Mouse (Mus musculus) gastrocnemius, postnatal 36 days (tissue): ENCODE results near the gene Klhl31. TPM values are rescaled to one million over a fixed set of nuclear protein-coding genes. Genes with fewer than 3 reads are reported as not detected.

Experiments used
- DNase-seq, 2 experiments: peaks; one replicate each; pipeline ENCODE4 v3.0.0; 2022
- intact Hi-C: fragments of 180-260 bp; cut with DNase I; formaldehyde crosslinking; loops from one replicate; pipeline ENCODE4 v1.15.1; 2025
- long read RNA-seq, 2 experiments: library from polyadenylated mRNA; stranded (forward); transcript quantifications; one replicate each; pipeline ENCODE4 v2.0.0; 2021
- total RNA-seq, 2 experiments: library from RNA; stranded (reverse); gene quantifications; 2 replicates each; pipeline ENCODE4 v1.2.3; 2021

The Klhl31 gene
- total RNA-seq: 100 to 1,000 TPM; 521 to 528 TPM
- long read RNA-seq, experiment 1, full-length matches to known transcripts: 16 of 100 reads
- long read RNA-seq, experiment 1, partial matches to known transcripts: 11 of 100 reads
- long read RNA-seq, experiment 1, other reads (novel, unspliced or antisense): 73 of 100 reads
- long read RNA-seq, experiment 2, full-length matches to known transcripts: 24 of 124 reads
- long read RNA-seq, experiment 2, partial matches to known transcripts: 4 of 124 reads
- long read RNA-seq, experiment 2, other reads (novel, unspliced or antisense): 96 of 124 reads

DNA sequence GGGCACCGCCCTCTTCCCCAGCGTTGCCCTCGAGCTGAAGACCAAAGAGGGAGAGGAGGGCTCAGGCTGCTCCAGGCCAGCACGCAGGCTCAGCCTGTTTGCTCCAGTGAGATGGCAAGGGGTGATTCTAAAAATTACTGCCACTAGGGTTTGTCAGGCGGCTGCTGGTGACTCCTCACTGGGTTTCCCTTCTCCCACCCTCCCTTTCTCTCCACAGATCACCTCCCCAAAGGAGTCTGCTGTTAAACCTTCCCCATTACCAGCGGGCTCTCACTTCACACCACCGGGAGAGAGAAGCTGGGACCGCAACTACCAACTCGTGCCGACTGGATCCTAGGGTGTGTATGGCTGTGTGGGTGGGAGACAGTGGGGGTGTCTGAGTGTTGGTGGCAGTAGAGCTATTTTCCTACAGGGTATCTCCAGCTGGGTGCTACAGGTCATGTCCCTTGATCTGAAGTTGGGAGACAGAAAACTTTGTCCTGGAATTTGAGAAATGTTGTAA is at the start of gene Klhl31:
TSS of gene Klhl31 (plus strand) at position 51 of the 502 bp plus-strand sequence.
- DNase-seq: peak; percentile 34 to 42
- intact Hi-C loops: loop anchor here (1.0 kb wide), 1 partner anchor 18 kb away; no protein-coding TSS in a partner anchor

DNA sequence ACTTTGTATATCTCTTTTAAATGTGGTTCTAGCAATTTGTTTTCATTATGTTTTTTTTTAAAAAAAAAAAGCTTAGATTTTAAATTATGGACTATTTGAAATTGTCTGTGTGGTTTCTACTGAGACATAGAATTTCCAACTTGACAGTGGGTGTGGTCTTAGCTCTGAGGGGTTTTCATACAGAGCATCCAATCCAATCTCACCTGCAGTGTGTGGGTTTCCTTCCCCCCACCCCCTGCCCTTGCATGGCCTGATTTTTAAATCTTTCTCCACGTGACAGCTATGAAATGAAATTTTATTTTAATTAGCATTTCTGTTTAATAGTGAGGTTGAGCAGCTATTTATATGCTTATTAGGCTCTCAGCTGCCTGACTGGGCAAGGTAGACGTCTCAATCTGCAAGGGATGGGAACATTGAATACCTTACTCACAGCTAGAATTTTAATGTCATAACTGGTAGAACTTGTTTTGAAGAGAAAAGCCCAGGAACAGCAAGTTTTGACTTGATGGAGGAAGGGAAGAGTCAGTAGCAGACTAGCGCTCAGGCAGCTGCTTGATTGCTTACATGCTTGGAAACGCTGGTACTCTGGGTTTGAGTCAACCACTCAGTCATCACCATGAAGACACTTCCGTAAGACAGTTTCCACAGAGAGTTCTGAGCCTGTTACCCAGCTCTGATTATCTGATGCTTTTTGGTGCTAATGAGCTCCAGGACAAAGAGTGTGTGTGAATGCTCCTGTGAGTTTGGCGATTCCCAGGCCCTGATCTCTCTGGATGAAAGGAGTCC is 49.3 kb upstream of the Klhl31 start:
- intact Hi-C loops: no loop called here
- DNase-seq: no peak

DNA sequence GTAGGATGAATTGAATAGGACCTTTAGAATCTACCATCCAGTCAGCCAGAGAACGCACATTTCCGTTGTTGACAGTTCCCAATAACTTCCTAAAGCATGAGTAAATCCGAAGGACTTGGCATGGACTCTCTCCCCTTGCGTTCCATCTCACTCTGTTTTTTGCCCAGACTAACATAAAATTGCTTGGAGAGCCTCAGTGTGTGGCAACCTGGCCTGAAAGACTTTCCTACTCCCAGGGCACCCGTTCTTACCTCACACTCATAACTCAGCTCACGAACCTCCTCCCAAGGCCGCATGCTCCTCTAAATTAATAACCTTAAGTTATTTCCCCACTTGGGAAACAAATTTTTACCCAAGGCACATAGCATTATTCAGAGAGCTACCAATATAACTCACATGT is 48.7 kb upstream of the Klhl31 start:
- DNase-seq: no peak
- intact Hi-C loops: no loop called here

DNA sequence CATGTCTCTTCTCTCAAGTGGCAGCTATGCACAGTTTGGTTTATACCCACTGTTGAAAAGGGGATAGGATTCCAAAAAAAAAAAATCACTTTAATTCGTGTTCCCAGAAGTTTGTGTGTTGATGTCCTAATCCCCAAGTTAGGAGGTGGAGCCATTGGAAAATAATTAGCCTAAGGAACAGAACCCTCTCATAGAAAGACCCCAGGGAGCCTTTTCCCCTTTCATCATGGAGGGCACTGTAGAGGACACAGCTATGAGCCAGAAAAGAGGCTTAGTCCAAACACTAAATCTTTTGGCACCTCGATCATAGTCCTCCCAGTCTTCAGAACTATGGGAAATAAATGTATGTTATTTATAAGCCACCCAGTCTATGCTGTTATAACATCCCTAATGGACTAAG is 46.8 kb upstream of the Klhl31 start:
- DNase-seq: no peak
- intact Hi-C loops: no loop called here

DNA sequence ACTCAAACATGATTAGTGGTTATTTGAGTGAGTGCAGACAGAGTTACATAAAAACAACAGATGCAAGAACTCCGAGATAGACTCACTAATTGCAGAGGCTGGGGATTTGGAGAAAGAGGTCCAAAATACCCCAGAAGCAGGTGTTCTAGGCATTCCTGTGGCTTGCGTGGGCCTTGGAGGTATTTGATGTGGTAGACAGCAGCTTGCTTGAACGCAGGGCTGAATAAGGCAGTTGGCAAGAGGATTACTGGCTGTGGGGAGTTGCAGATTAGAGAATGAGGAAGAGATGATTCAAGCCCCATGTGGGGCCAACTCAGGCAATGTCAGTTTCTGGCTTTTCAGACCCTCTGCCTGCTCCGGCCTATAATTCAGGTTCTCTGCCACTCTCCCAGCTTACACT is 43.9 kb upstream of the Klhl31 start:
- intact Hi-C loops: loop anchor here (10.0 kb wide), 1 partner anchor 452 kb away; no protein-coding TSS in a partner anchor
- no peak for DNase-seq

DNA sequence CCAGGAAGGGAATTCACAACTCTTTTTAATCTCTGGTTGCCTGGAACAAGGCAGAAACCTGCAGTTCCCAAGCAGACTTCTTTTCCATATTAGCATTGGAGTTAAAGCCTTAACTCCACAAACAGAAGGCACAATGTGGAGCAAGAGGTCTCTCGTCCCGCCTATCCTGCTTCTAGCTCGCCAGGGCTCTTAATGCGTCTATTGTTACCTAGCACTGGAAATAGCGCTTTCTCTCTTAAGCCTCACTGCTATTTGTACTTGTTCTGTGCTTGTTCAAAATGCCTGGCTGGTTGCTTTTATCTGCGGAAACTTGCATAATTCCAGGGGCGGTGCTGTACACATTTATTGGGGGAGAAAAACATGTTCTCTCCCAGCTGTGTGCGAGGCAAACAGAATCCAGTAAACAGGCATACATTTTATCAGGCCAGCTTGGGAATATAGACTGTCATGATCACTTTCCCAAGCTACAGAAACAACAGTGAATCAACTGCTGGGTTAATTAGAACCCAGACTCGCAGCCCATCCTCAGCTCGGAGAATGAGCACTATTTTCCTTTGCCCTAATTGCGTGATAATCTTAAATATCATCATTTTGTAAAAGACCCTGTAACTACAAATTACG is 41.2 kb upstream of the Klhl31 start:
- DNase-seq: no peak
- intact Hi-C loops: loop anchor here (5.0 to 10.0 kb wide), 2 partner anchors 162 to 450 kb away; no protein-coding TSS in a partner anchor

DNA sequence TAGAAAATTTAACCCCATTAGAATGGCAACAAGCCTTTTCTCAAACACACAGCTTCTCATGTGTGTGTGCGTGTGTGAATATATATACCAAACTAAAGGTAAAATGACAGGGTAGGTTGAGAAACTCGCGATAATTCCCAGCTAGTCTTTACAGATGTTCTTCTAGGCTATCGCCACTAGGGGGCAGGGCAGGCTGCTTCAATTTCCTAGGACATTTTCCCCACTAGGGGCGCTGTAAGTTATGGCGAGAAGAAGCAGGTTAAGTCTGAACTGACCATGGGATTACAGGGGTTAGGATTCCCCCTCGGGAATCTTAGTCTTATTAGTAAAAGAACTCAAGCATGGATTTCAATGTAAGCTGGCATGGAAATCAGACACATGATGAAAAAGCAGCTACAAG is 39.9 kb upstream of the Klhl31 start:
- intact Hi-C loops: loop anchor here (1.0 to 10.0 kb wide), 3 partner anchors 161 to 448 kb away; no protein-coding TSS in a partner anchor
- peak; percentile 52 to 66 for DNase-seq

DNA sequence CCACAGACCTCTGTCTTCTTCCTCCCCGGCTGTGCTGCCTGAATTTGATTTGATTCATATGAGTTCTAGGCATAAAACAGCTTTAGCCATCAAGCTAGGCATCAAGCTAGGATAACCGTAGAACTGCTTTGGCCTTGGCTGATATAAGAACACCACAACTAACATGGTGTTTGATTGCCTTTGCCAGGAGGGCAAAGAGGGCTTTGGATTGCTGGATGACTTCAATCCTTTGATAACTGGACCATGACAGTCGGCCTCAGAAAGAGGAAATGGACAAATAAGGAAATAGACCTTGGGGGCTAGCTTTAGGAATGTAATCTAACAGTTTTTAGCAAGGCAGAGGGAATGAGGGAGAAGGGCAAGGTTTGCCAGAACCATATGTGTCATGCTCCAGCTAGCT is 37.7 kb upstream of the Klhl31 start:
- intact Hi-C loops: loop anchor here (5.0 to 10.0 kb wide), 2 partner anchors 159 to 446 kb away; no protein-coding TSS in a partner anchor
- DNase-seq: no peak

DNA sequence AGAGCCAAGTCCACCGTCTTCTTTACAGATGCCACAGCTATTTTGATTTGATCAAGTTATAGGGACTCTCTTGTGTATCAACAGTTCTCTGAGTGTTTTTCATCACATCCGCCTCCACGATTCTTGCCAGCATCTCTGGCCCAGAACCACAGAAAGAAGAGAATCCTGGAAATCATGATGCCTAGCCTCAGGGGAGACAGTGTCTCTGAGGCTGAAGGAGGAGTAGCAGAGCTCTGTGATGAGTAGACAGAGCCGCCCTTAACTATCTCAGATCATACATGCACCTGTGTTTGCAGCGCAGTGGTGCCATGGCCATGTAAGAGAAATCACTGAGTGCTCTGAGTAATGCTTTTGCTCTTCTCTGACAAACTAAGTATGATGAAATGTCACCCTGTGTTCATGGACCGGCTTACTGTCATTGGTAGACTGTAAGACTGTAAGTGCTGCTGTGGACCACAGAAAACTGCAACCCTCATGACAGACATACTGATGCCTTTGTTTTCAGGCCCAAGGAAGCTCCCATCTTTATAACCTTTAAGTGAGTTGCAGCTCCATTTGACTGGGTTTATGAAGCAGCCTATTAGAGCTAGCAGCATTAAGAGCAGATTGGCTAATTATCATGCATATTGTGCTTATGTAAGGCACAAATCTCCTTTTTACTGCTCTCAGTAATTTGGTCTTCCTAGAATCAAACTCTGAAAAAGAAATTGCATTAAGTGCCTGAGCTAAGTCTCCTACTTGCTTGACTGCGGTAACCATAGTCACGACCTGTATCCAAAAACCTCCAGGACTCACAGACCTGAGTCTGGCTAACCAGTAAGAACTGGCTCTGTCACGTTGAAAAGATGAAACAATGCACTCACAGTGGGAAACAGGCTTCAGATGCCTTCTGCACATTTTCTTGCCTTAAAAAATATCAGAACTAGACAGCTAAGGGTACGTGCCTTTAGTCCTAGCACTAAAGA is 33.7 kb upstream of the Klhl31 start:
- intact Hi-C loops: no loop called here
- DNase-seq: no peak

DNA sequence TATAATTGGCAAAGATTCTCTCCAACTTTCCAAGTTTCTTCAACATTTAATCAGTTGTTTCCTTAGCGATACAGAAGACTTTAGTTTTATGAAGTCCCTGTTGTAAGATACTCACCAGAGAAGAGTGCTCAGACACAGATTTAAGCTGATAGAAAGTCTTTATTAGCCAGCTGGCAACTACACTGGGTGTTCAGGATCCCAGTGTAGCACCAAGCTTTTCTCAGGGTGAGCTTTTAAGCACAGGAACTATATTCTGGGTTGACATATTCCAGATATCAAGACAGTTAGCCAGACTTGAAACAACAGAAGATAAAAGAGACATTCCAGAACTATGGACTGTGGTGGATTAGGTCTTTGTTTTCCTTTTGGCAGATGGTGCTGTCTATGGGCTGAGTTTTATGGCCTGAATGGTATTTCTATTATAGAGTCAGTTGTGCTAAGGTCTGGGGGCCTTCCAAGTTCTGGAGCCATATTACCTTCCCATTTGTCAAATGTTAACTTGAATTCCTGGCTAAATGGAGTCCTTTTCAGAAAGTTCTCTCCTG is 32.3 kb upstream of the Klhl31 start:
- intact Hi-C loops: no loop called here
- DNase-seq: no peak

DNA sequence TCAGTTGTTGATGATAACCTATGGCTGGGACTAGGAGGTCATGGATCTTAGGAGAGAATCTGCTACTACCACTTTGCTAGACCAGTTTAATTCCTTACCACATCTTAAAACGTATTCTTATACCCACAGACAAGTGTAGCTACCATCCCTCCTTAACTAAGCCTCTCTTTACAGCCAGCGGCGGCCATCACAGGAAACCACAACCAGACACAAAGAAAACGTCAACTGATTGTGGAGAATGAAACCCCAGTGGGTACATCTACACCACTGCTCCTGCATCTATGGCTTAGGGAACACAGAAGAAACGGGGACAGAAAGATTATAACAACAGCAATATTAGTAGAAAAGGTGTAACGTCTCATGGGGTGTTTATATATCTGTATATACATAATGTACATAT is 29.0 kb upstream of the Klhl31 start:
- intact Hi-C loops: no loop called here
- no peak for DNase-seq

DNA sequence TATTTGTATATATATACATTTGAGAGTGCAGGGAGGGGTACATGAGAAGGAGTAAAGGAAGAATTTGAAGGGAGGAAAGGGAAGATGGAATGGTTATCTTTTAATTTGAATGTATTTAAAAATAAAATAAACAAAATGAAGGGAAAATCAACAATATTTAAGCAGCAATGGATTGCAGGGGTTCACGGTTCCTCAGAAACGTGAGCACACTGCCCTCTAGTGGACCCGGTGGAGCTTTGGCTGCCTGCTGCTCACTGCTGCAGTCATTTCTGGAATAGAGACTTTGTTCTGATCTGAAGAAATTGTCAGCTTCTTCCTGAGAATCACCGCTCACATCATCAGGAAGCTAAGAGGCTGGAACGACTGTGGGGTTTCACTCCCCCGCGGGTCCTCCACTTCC is 28.5 kb upstream of the Klhl31 start:
- intact Hi-C loops: no loop called here
- DNase-seq: no peak

DNA sequence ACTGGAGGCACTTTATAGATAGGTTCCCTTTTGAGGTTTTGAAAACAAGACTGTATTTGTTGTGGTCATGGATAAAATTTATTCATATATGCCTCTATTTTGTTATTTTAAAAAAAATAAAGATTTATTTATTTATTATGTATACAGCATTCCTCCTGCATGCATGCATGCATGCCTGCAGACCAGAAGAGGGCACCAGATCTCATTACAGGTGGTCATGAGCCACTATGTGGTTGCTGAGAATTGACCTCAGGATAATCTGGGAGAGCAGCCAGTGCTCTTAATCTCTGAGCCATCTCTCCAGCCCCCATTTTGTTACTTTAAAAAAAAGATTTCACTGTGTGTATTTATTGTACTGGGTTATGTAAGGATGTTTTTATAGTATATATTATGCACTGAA is 25.5 kb upstream of the Klhl31 start:
- no peak for DNase-seq
- intact Hi-C loops: no loop called here

DNA sequence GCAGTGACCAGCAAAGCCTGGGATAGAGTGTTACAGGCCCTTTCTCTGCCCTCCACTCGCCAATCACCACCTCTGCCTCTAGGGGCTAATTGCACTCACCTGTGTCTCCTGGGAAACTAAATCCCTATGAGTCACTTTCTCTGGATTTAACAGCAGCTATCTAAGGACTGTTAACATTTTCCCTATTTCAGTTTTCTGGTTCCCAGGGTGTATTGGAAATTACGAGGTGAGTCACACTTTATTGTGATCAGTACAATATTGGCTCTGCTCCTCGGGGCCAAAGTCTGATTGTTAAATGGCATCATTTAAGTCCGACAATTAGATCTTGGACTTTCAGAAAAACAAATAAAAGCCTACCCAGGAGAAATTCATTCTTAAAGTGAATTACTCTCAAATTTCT is 24.0 kb upstream of the Klhl31 start:
- intact Hi-C loops: loop anchor here (2.0 kb wide), 1 partner anchor 28 kb away; no protein-coding TSS in a partner anchor

DNA sequence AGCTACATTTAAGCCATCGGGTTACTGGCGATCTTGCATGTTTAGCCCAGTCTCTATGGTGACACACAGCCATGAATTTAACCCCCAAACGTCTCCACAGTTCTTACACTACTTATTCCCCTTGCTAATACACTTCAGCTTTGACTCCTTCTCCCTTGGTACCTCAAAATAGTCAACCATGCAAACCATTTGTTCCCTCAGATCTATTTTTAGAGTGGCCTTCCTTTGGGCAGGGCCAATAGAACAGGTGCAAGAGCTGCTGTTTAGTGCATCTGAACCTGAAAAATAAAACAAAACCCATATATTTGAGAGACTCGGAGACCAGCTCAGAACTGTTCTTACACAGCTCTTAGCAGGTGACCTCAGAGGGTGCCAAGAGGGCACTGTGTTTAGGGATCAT is 20.4 kb upstream of the Klhl31 start:
- DNase-seq: no peak
- intact Hi-C loops: no loop called here

More for the DNA sequence above, 24.0 kb upstream of the Klhl31 start:
- no peak for DNase-seq

DNA sequence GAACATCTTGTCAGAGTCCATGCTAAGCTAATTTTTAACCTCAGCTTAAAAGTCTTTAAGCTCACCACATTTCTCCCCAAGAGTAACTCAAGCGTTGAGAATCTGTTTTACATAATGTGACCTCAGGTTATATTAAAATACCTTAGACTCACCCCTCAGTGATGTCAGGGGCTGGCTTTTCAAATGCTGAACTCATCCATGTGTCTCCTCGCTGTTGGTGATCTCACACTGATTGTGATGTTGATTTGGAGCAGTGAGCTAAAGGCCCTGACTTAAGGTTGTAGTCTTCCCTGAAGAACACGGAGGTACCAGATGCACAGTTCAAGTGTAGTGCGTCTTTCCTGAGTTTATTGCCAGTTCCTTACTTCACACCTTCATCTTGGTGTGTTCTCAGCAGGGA is 19.5 kb upstream of the Klhl31 start:
- intact Hi-C loops: no loop called here
- no peak for DNase-seq

DNA sequence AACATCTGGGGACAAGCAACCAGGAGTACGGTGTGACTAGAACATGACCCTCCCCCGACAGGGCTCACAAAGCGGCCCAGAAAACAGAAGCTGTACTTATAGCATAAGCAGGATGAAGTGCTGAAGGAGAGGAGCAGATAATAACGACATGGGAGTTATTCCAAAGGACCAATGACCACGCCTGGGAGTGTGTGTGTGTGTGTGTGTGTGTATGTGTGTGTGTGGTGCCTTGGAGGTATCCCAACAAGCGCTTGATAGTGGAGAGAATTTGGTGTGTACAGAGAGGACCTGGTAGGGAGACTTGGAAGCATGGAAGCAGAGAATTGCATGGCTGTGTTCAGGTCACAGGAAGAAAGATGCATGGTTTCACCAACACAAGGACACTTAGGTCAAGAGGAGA is 18.5 kb upstream of the Klhl31 start:
- DNase-seq: no peak

DNA sequence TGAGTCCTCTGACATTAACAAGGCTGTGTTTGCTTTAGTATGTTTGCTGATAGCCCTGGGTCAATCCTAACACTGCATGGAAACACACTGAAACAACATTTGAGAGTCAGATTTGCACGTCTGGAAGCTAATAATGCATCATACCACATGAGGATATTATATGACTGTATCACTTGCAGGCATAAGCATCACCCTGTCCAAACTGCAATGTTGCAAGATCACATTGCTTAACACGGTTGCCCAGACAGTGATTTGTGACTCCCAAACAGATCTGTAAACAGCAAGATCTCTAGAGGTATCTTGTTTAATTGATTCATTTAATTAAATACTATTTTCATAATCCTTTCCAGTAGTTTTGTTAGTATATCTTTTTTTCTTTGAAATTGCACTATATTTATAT is 17.9 kb upstream of the Klhl31 start:
- DNase-seq: no peak
- intact Hi-C loops: loop anchor here (1.0 kb wide), 1 partner anchor 18 kb away; the partner anchor contains the start of gene Klhl31

More for the DNA sequence above, 18.5 kb upstream of the Klhl31 start:
- intact Hi-C loops: loop anchor here (1.0 kb wide), 1 partner anchor 19 kb away; the partner anchor contains the start of gene Klhl31

DNA sequence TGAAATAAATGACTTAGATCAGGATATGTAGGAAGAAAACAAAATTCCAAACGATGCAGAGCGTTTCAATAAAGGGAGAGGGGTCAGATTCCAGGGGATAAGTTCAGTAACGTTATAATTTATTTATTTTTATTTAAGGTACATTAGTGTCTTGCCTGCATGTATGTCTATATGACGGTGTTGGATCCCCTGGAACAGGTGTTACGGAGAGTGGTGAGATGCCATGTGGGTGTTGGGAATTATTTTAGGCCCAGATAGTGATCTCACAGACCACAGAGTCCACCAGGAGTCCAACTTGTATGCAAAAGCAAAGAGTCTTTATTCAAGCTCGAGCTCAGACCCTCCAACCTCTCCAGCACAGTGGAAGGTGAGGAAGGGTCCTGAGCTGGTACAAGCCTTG is 16.2 kb upstream of the Klhl31 start:
- DNase-seq: no peak
- intact Hi-C loops: no loop called here
